Mouse (Mus musculus): Measurements from ENCODE around the gene Itga6. TPM values are rescaled to one million over a fixed set of nuclear protein-coding genes. Genes with fewer than 3 reads are reported as not detected.

Gene Itga6
- polyA plus RNA-seq, 1 experiment from 2014 or later = 48.5 TPM

DNA sequence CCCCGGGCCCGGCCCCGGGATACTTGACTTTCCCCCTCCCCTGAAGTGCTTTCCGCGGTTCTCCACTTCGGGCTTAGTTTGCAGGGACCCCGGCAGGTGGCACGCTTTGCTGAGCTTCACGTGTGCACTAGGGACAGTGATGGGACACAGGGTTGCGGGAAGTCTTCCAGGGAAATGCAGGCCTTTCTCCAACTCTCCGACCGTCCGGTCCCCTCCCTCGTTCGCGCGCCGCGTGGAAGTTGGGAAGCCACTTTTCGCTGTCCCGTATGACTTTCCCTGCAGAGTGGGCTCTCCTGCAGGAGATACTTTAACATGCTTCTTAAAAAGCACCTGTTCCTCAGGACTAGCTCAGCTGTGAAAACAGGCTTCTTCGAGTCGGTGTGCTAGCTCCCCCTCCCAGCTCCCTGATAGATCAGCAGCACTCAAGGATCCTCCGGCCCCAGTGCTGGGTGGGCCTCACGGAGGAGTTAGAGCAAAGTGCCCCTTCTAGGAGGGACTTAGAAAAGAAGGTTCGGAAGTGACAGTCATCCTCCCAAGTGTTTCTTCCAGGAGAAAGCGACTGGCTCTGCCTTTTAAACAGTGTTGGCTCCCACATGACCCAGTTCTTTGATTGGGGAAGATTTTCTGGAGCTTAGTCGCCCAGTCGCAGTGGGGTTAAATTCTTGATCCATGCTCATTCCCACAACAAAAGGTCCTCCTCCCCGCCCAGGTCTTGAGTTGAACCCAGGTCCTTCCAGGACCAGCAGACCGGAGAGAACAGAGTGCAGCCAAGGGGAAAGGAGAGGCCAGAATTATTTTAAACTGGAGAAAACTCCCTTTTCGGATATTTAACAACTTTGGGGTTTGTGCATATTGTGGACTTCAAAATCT, 42.4 kb downstream of the Itga6 start:
- Histone ChIP-seq H3K4me3 (peak overlapping the region; percentile 96), H3K27ac (peak overlapping the region; percentile 88), H3K9me3 (replicated peaks) (no peaks in the 10 kb centered on the region), H3K4me2 (peak overlapping the region; percentile 94), H3K36me3 (no peaks in the 10 kb centered on the region), H3K4me1 (replicated peaks) (peaks cover 20% of the 10 kb centered on the region), H3K9ac (peak overlapping the region; percentile 86), H3K27me3 (no peaks in the 10 kb centered on the region)
- WGBS = 5% methylated on average over 32 of the region's 32 CpGs
- peak; percentile 28 for ATAC-seq (replicated peaks; ENCODE audit: insufficient number of reproducible peaks, insufficient read depth, low FRiP score, low read depth)

DNA sequence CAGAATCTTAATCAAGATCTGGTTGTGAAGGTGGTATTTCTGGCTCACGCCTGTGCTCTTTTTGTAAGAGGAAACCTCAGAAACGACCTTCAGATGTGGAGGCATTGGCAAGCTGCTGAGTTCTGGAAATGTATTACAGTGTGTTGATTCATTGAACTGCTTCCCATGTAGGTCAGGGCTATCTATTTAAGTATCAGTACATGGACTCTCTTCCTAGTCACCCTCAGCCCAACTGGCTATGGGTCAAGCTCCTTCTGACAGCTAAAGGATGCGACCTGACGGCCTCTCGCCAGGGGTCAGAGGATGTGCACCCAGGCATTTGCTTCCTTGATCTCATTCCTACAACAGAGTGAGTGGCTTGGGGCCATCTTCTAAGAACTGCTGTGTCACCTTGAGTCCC, 45.3 kb downstream of the Itga6 start:
- no peak for ATAC-seq (replicated peaks; ENCODE audit: insufficient number of reproducible peaks, insufficient read depth, low FRiP score, low read depth)
- no peaks in the 10 kb centered on the region for H3K27me3 ChIP-seq
- H3K4me3 ChIP-seq = no peak overlapping the region
- no peaks in the 10 kb centered on the region for H3K36me3 ChIP-seq
- H3K9me3 ChIP-seq (replicated peaks) = no peaks in the 10 kb centered on the region
- peaks cover 37% of the 10 kb centered on the region for H3K4me1 ChIP-seq (replicated peaks)
- H3K4me2 ChIP-seq = no peak overlapping the region
- WGBS = 77% methylated on average over 5 of the region's 5 CpGs
- H3K27ac ChIP-seq = no peak overlapping the region
- H3K9ac ChIP-seq = no peak overlapping the region

DNA sequence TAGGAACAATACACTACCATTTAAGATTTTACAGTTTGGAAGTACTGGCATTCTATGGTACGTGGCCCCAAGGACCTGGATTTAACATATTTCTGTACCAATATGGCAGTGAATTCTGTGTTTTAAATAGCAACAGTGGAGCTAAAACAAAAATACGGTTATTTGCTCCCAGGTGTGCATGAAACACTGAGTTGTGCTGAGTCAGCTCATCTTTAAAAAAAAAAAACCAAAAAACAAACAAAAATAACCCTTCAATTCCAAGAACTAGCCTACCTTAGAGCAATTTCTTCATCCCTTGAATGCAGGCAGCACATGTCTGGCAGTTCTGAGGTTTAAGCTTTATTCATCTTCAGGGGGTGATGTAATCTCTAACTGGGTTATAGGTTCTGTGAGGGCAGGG, 45.8 kb downstream of the Itga6 start:
- Histone ChIP-seq H3K36me3 (no peaks in the 10 kb centered on the region), H3K27me3 (no peaks in the 10 kb centered on the region), H3K9me3 (replicated peaks) (no peaks in the 10 kb centered on the region), H3K4me3 (no peak overlapping the region), H3K4me1 (replicated peaks) (peaks cover 37% of the 10 kb centered on the region), H3K4me2 (no peak overlapping the region), H3K9ac (no peak overlapping the region), H3K27ac (no peak overlapping the region)
- 87% methylated on average over 2 of the region's 2 CpGs for WGBS
- no peak for ATAC-seq (replicated peaks; ENCODE audit: insufficient number of reproducible peaks, insufficient read depth, low FRiP score, low read depth)

DNA sequence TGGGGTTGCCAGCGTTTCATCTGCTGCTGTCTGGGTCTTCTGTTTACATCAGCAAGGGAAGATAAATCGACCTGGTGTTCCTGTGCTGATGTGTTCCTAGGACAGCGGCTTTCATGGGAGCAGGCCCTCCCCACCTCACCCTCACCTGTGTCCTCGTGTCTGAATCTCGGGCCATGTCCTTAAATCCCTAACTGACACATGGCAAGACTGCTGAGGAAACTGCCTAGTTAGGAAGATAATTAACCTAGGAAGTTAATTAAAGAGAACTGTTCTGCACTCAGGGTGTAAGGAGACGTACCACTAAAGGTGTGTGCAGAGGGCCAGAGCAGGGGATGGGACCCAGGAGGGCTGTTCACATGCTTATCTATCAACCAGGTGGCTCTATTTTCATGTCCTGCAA, 48.7 kb downstream of the Itga6 start:
- H3K4me1 ChIP-seq (replicated peaks) = peaks cover 30% of the 10 kb centered on the region
- no peak for ATAC-seq (replicated peaks; ENCODE audit: insufficient number of reproducible peaks, insufficient read depth, low FRiP score, low read depth)
- H3K4me2 ChIP-seq = no peak overlapping the region
- H3K27me3 ChIP-seq = no peaks in the 10 kb centered on the region
- no peaks in the 10 kb centered on the region for H3K9me3 ChIP-seq (replicated peaks)
- no peak overlapping the region for H3K4me3 ChIP-seq
- H3K36me3 ChIP-seq = no peaks in the 10 kb centered on the region
- no peak overlapping the region for H3K9ac ChIP-seq
- no peak overlapping the region for H3K27ac ChIP-seq
- 64% methylated on average over 6 of the region's 6 CpGs for WGBS

DNA sequence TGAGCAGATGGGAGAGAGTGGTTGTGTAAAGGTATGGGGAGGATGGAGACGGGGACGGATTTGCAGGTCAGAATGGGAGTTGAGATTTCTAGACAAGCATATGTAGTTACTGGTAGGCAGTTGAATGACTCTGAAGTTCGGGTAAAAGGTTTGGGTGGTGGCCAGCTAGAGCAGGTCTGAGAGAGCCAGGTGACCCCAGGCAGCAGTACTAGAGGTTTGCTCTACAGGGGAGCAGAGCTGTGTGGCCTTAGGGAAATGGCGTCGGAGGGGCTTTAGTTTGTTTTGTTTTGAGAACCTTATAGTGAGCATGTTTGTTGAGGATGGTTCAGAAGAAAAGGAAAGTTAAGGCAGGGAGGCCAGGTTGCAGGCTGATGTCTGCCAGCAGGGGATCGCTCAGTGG, 51.4 kb downstream of the Itga6 start:
- H3K4me1 ChIP-seq (replicated peaks) = peaks cover 30% of the 10 kb centered on the region
- H3K9ac ChIP-seq = no peak overlapping the region
- H3K27me3 ChIP-seq = no peaks in the 10 kb centered on the region
- H3K27ac ChIP-seq = no peak overlapping the region
- no peak overlapping the region for H3K4me2 ChIP-seq
- H3K4me3 ChIP-seq = no peak overlapping the region
- no peak for ATAC-seq (replicated peaks; ENCODE audit: insufficient number of reproducible peaks, insufficient read depth, low FRiP score, low read depth)
- H3K36me3 ChIP-seq = no peaks in the 10 kb centered on the region
- WGBS = 71% methylated on average over 6 of the region's 6 CpGs
- H3K9me3 ChIP-seq (replicated peaks) = no peaks in the 10 kb centered on the region

DNA sequence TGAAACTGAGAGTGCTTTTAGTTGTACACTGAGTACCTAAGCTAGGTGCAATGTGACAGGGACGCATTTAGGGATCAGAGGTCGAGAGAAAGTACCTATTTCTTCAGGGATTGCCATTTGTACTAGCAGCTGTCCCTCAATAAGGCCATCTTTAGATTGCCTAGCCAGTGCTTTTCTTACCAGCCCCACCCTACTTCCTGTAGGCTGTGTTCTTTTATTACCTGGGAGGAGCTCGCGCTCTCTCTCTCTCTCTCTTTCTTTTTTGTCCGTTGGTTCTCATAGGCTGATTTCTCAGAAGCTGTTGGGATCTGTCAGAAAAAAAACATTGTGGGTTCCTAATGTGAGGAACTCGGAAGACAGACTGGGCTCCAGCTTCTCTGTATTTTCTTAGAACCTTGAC, 55.4 kb downstream of the Itga6 start:
- Histone ChIP-seq H3K9me3 (replicated peaks) (no peaks in the 10 kb centered on the region), H3K27me3 (no peaks in the 10 kb centered on the region), H3K9ac (no peak overlapping the region), H3K4me1 (replicated peaks) (peaks cover 33% of the 10 kb centered on the region), H3K27ac (no peak overlapping the region), H3K4me2 (no peak overlapping the region), H3K4me3 (no peak overlapping the region), H3K36me3 (no peaks in the 10 kb centered on the region)
- WGBS = 79% methylated on average over 6 of the region's 6 CpGs
- ATAC-seq (replicated peaks; ENCODE audit: insufficient number of reproducible peaks, insufficient read depth, low FRiP score, low read depth) = no peak

DNA sequence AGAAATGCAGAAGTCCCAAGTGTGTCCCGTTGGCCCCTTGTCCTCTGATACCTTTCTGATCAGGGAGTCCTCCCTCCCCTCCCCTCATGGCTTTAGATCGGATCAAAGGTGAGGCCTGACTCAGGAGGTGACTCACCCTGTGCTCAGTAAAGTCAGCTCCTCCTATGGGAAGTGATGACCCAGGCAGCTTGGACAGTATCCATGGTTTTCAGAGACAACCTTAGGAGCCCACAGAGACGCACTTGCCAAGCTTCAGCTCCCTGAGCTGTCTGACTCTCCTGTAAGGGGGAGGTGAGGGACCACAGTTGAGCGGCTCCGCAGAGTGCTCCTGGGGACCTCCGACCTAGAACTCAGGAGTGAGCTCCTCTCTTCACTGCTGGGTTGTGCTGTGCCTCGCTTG, 56.3 kb downstream of the Itga6 start:
- Histone ChIP-seq H3K4me1 (replicated peaks) (peaks cover 40% of the 10 kb centered on the region), H3K27ac (no peak overlapping the region; the same call in 1 of the 2 replicates), H3K27me3 (no peaks in the 10 kb centered on the region), H3K4me2 (no peak overlapping the region), H3K9me3 (replicated peaks) (no peaks in the 10 kb centered on the region), H3K36me3 (no peaks in the 10 kb centered on the region), H3K9ac (no peak overlapping the region), H3K4me3 (no peak overlapping the region)
- ATAC-seq (replicated peaks; ENCODE audit: insufficient number of reproducible peaks, insufficient read depth, low FRiP score, low read depth) = no peak
- WGBS = 68% methylated on average over 7 of the region's 7 CpGs

DNA sequence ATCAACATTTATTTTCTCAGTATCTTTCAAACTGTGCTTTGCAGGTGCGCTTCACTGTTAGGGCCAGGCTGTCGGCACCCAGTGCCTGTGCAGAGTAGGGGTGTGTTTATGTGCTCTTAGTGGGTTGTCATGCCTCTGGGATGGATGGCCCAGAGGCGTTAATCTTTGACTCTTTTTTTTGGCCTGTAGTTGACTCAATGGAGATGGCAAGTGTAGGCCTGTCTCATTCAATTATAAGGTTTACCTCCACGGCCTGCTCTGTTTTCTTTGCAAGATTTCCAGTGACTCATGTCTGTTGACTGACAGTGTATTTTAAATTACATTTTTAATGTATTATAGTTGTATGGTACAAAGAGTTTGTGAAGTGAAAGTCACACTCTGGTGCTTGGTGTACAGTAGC, 56.7 kb downstream of the Itga6 start:
- Histone ChIP-seq H3K4me3 (no peak overlapping the region), H3K4me2 (no peak overlapping the region), H3K27ac (no peak overlapping the region), H3K36me3 (no peaks in the 10 kb centered on the region), H3K9ac (no peak overlapping the region), H3K27me3 (no peaks in the 10 kb centered on the region), H3K4me1 (replicated peaks) (peaks cover 40% of the 10 kb centered on the region), H3K9me3 (replicated peaks) (no peaks in the 10 kb centered on the region)
- 74% methylated on average over 4 of the region's 4 CpGs for WGBS
- ATAC-seq (replicated peaks; ENCODE audit: insufficient number of reproducible peaks, insufficient read depth, low FRiP score, low read depth) = no peak

DNA sequence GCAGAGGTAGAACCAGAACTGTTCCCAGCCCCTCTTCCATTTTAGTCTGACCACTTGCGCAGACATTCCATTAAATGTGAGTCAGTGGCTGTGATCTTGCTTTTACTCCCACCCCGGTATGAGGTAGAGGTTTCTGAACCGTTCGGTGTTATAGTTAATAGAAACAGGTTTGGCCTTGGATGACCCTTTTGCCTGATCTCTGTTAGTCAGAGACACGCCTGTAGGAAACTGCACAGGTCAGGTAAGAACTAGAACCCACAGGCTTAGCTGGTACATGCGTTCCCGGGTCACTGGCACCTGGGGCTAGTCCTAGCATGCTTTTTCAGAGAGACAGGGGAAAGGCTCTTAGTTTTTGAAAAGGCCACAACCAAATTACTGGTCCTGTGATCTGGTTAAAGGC, 59.7 kb downstream of the Itga6 start:
- WGBS = 77% methylated on average over 7 of the region's 7 CpGs
- no peak for ATAC-seq (replicated peaks; ENCODE audit: insufficient number of reproducible peaks, insufficient read depth, low FRiP score, low read depth)

DNA sequence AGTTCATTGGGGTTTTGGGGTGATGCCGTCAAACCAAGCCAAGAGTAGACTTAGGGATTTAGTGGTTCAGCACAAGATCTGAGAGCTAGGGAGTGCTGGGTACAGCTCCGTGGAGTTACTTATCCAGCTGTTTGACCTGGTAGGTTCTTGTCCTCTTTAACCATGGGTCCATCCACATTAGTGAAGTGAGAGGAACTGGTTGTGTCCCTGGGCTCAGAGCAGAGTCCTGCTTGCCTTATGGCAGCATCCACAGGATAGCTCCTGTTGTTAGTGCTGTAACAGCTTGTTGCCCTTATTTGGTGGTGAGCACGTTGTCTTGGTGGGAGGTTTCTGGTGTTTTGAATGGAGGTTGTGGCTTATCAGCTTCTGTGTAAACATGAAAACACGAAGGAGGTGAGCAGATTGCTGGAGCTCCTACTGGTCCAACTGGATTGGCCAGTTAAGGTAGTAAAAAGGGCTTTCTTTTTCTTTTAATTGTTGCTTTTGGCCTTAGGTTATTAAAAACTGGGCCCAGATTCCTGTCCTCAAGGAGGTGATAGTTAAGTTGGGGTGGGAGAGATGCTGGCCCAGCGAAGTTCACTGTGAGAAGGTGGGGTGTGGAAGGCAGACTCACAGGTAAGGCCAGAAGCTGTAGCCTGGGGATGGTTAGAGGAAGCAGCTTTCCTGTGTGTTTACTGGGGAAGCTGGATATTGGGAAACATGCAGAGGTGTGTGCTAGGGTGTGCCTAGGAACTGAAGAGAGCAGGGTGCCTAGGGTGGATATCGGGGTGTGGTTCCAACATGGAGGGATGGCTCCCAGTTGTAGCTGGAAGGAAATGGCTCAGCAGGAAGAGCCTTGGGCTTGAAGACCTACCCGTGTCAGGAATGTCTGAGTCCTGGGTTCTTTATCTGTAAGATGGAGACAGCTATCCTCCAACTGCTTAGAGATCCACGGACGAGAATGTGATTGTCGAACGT, 60.5 kb downstream of the Itga6 start:
- Histone ChIP-seq H3K4me2 (no peak overlapping the region), H3K4me1 (replicated peaks) (peaks cover 36% of the 10 kb centered on the region), H3K27me3 (no peaks in the 10 kb centered on the region), H3K4me3 (no peak overlapping the region), H3K9ac (no peak overlapping the region), H3K9me3 (replicated peaks) (no peaks in the 10 kb centered on the region), H3K36me3 (no peaks in the 10 kb centered on the region), H3K27ac (no peak overlapping the region)
- 49% methylated on average over 11 of the region's 11 CpGs for WGBS
- ATAC-seq (replicated peaks; ENCODE audit: insufficient number of reproducible peaks, insufficient read depth, low FRiP score, low read depth) = no peak

More for the DNA sequence above, 59.7 kb downstream of the Itga6 start:
- no peak overlapping the region for H3K4me2 ChIP-seq
- no peaks in the 10 kb centered on the region for H3K36me3 ChIP-seq
- no peak overlapping the region for H3K9ac ChIP-seq
- H3K9me3 ChIP-seq (replicated peaks) = no peaks in the 10 kb centered on the region
- H3K27me3 ChIP-seq = no peaks in the 10 kb centered on the region
- peaks cover 40% of the 10 kb centered on the region for H3K4me1 ChIP-seq (replicated peaks)
- no peak overlapping the region for H3K4me3 ChIP-seq
- H3K27ac ChIP-seq = no peak overlapping the region

DNA sequence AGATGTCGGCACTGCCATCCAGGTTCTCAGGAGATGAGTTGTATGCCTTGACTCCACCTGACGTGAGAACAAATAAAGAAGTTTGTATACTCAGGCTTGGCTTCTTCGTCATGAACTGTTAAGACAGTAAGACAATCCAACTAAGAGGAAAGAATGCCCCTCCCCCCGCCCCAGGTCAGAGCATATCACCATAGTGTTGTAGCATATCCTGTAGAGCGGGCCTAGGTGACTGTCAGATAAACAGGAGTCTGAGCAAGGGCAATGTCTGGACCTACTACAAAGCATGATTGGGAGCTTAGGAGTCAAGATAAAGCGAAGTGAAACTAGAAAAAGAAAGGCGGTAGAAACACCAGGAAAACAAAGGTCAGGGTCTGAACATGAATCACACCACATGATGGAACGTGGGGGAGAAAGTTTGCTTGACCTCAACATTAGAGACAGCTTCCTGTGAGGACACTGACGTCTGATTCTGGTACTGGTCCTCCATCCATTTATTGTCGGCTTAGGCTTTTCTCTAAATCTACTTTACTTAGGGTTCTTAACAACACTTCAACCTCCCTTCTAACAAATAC, 64.0 kb downstream of the Itga6 start:
- Histone ChIP-seq H3K4me1 (replicated peaks) (peaks cover 34% of the 10 kb centered on the region), H3K4me2 (no peak overlapping the region), H3K27me3 (no peaks in the 10 kb centered on the region), H3K27ac (no peak overlapping the region), H3K36me3 (no peaks in the 10 kb centered on the region), H3K4me3 (no peak overlapping the region), H3K9ac (no peak overlapping the region), H3K9me3 (replicated peaks) (no peaks in the 10 kb centered on the region)
- no peak for ATAC-seq (replicated peaks; ENCODE audit: insufficient number of reproducible peaks, insufficient read depth, low FRiP score, low read depth)
- WGBS = 53% methylated on average over 10 of the region's 10 CpGs

All from heart, embryonic 15.5 days (tissue).